Mouse (Mus musculus): ENCODE data around the gene Plekhh1.

Plekhh1 gene

GRCm38 (mm10) chr12:79073362-79073761 lies 44.4 kb downstream of the Plekhh1 start:
- DNase-seq (ENCODE audit: low read depth, low spot score) = no peak
- no peaks in the 10 kb centered on the region for H3K27me3 ChIP-seq (ENCODE audit: control insufficient read depth, insufficient read depth, low read length, poor library complexity, severe bottlenecking)
- no peaks in the 10 kb centered on the region; the same call in none of the 2 replicates for H3K36me3 ChIP-seq (ENCODE audit: control insufficient read depth, insufficient read depth, low read length, poor library complexity, severe bottlenecking)

- peak; percentile 93 for DNase-seq (ENCODE audit: low read depth, low spot score)
- Histone ChIP-seq H3K36me3 (ENCODE audit: control insufficient read depth, insufficient read depth, low read length, poor library complexity, severe bottlenecking) (peaks cover 2% of the 10 kb centered on the region; the same call in 1 of the 2 replicates), H3K27me3 (ENCODE audit: control insufficient read depth, insufficient read depth, low read length, poor library complexity, severe bottlenecking) (no peaks in the 10 kb centered on the region)
These were observed 60.3 kb downstream of the Plekhh1 start, which contains the start of gene Pigh for GRCm38 (mm10) chr12:79089182-79089812. Gene Pigh, minus strand, starts transcription at chr12:79089651.

GRCm38 (mm10) chr12:79092569-79092968 lies 63.6 kb downstream of the Plekhh1 start:
- no peaks in the 10 kb centered on the region for H3K27me3 ChIP-seq (ENCODE audit: control insufficient read depth, insufficient read depth, low read length, poor library complexity, severe bottlenecking)
- DNase-seq (ENCODE audit: low read depth, low spot score) = peak; percentile 84
- no peaks in the 10 kb centered on the region for H3K36me3 ChIP-seq (ENCODE audit: control insufficient read depth, insufficient read depth, low read length, poor library complexity, severe bottlenecking)

GRCm38 (mm10) chr12:79097106-79097752 lies 68.3 kb downstream of the Plekhh1 start:
- no peaks in the 10 kb centered on the region for H3K36me3 ChIP-seq (ENCODE audit: control insufficient read depth, insufficient read depth, low read length, poor library complexity, severe bottlenecking)
- peak; percentile 77 for DNase-seq (ENCODE audit: low read depth, low spot score)

GRCm38 (mm10) chr12:79103773-79104172 lies 74.8 kb downstream of the Plekhh1 start:
- Histone ChIP-seq H3K27me3 (ENCODE audit: control insufficient read depth, insufficient read depth, low read length, poor library complexity, severe bottlenecking) (no peaks in the 10 kb centered on the region), H3K36me3 (ENCODE audit: control insufficient read depth, insufficient read depth, low read length, poor library complexity, severe bottlenecking) (no peaks in the 10 kb centered on the region)
- DNase-seq (ENCODE audit: low read depth, low spot score) = no peak

More at GRCm38 (mm10) chr12:79097106-79097752, 68.3 kb downstream of the Plekhh1 start:
- no peaks in the 10 kb centered on the region for H3K27me3 ChIP-seq (ENCODE audit: control insufficient read depth, insufficient read depth, low read length, poor library complexity, severe bottlenecking)

- peak; percentile 25 for DNase-seq (ENCODE audit: low read depth, low spot score)
- Histone ChIP-seq H3K27me3 (ENCODE audit: control insufficient read depth, insufficient read depth, low read length, poor library complexity, severe bottlenecking) (no peaks in the 10 kb centered on the region), H3K36me3 (ENCODE audit: control insufficient read depth, insufficient read depth, low read length, poor library complexity, severe bottlenecking) (no peaks in the 10 kb centered on the region)
These were observed 75.6 kb downstream of the Plekhh1 start for GRCm38 (mm10) chr12:79104544-79104943.

GRCm38 (mm10) chr12:79105312-79105711 lies 76.3 kb downstream of the Plekhh1 start:
- H3K27me3 ChIP-seq (ENCODE audit: control insufficient read depth, insufficient read depth, low read length, poor library complexity, severe bottlenecking) = no peaks in the 10 kb centered on the region
- no peaks in the 10 kb centered on the region for H3K36me3 ChIP-seq (ENCODE audit: control insufficient read depth, insufficient read depth, low read length, poor library complexity, severe bottlenecking)
- no peak for DNase-seq (ENCODE audit: low read depth, low spot score)

GRCm38 (mm10) chr12:79118991-79119390 lies 90.0 kb downstream of the Plekhh1 start:
- Histone ChIP-seq H3K27me3 (ENCODE audit: control insufficient read depth, insufficient read depth, low read length, poor library complexity, severe bottlenecking) (no peaks in the 10 kb centered on the region), H3K36me3 (ENCODE audit: control insufficient read depth, insufficient read depth, low read length, poor library complexity, severe bottlenecking) (no peaks in the 10 kb centered on the region)
- DNase-seq (ENCODE audit: low read depth, low spot score) = no peak

GRCm38 (mm10) chr12:79122820-79123219 lies 93.9 kb downstream of the Plekhh1 start:
- H3K36me3 ChIP-seq (ENCODE audit: control insufficient read depth, insufficient read depth, low read length, poor library complexity, severe bottlenecking) = no peaks in the 10 kb centered on the region
- DNase-seq (ENCODE audit: low read depth, low spot score) = peak; percentile 36
- H3K27me3 ChIP-seq (ENCODE audit: control insufficient read depth, insufficient read depth, low read length, poor library complexity, severe bottlenecking) = no peaks in the 10 kb centered on the region

GRCm38 (mm10) chr12:79130299-79131177 lies 101.6 kb downstream of the Plekhh1 start, which contains the start of gene Arg2:
Gene Arg2, plus strand, starts transcription at chr12:79130777.
- Histone ChIP-seq H3K27me3 (ENCODE audit: control insufficient read depth, insufficient read depth, low read length, poor library complexity, severe bottlenecking) (peaks cover 2% of the 10 kb centered on the region; the same call in 1 of the 2 replicates), H3K36me3 (ENCODE audit: control insufficient read depth, insufficient read depth, low read length, poor library complexity, severe bottlenecking) (no peaks in the 10 kb centered on the region)
- peak; percentile 86 for DNase-seq (ENCODE audit: low read depth, low spot score)
